Mouse (Mus musculus) liver, adult 2 months (tissue): ENCODE results near the gene Casc1.

Source experiments
- CTCF ChIP-seq: fragments of 200-500 bp; IDR thresholded peaks from 2 replicates; pipeline ENCODE4 v1.5.1; 2011; ENCODE audit warnings: low read depth, low read length, control low read depth
- POLR2A ChIP-seq: fragments of 200-500 bp; IDR thresholded peaks from 2 replicates; pipeline ENCODE4 v1.6.1; 2011; ENCODE audit warnings: low read length, control low read depth; ENCODE audit not compliant: insufficient read depth; ENCODE audit errors: extremely low read depth

DNA sequence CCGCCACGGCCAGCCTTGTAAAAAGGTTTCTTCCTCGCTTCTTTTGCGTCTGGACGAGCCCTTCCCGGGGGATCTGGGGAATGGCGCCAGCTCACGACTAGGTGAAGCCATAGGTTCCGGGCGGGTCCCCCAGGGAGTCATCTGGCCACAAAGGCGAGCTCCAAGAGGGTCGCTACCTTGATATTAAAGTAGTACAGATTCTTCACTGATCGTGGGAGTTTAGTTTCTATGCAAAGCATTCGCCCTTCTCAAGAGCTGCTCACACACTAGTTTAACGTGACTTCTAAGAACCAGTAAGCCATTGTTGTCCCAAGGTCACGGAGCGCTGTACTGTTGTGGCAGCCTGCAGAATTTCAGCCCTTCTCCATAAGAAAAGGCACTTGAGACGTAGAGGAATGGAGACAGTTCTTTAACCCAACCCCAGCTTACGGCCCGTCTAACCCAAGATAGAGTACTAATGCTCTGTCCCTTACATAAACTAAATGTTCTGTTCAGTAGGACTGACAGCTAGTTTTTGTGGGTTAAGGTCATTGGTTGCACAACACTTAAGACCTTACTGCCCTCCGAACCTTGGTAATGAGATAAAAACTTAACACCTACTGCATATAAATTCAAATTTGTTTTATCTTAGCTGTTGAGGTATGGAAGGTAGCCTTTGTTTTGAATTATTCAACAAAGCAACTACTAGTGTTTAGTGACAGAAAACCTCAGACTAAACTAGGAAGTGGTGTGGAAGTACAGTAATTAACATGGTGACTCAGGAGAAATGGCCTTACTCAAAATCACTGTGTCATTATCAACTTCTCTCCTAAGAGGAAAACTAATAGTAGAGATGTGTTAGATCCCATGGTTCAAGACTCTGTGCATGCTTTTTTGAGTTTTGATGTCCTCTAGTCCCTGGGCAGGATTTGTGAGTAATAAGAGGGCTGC lies 836 bp upstream of the Casc1 start:
- no peak for TF ChIP-seq POLR2A
- no peak for TF ChIP-seq CTCF
